Mouse (Mus musculus) limb, embryonic 11.5 days (tissue): Measurements from ENCODE around the gene Carmil1. TPM values are rescaled to one million over a fixed set of nuclear protein-coding genes. Genes with fewer than 3 reads are reported as not detected.

Source experiments
- ATAC-seq: fragments of 200-750 bp; cut with Nextera tagmentation; 2 replicates; pipeline ENCODE4 v1.8.0; 2017; ENCODE audit warnings: low read depth; ENCODE audit not compliant: insufficient number of reproducible peaks, low FRiP score, low TSS enrichment
- DNase-seq: peaks from one replicate; pipeline ENCODE4 v3.0.0-alpha.2; 2015; ENCODE audit warnings: low spot score
- H3K27ac ChIP-seq: fragments of 300-500 bp; sonication (generic); replicated peaks from 2 replicates; pipeline ENCODE4 v1.5.1; 2014; ENCODE audit warnings: low read depth, mild to moderate bottlenecking, low read length
- H3K27me3 ChIP-seq: fragments of 300-500 bp; sonication (generic); 2 replicates; pipeline ENCODE4 v1.6.1; 2014; ENCODE audit warnings: mild to moderate bottlenecking, low read length, mixed read lengths; ENCODE audit not compliant: control insufficient read depth, insufficient read depth
- H3K36me3 ChIP-seq: fragments of 300-500 bp; sonication (generic); 2 replicates; pipeline ENCODE4 v1.6.1; 2014; ENCODE audit warnings: mild to moderate bottlenecking, low read length, moderate library complexity, mixed read lengths; ENCODE audit not compliant: control insufficient read depth, insufficient read depth
- H3K4me1 ChIP-seq: fragments of 300-500 bp; sonication (generic); 2 replicates; pipeline ENCODE4 v1.6.1; 2014; ENCODE audit warnings: low read length, mixed read lengths; ENCODE audit not compliant: control insufficient read depth, insufficient read depth
- H3K4me2 ChIP-seq: fragments of 300-500 bp; sonication (generic); 2 replicates; pipeline ENCODE4 v1.6.1; 2014; ENCODE audit warnings: low read depth, mild to moderate bottlenecking, moderate library complexity; ENCODE audit not compliant: severe bottlenecking
- H3K4me3 ChIP-seq: fragments of 300-500 bp; sonication (generic); 2 replicates; pipeline ENCODE4 v1.5.1; 2014; ENCODE audit warnings: low read depth, low read length
- H3K9ac ChIP-seq: fragments of 300-500 bp; sonication (generic); 2 replicates; pipeline ENCODE4 v1.6.1; 2014; ENCODE audit warnings: mild to moderate bottlenecking, low read length
- H3K9me3 ChIP-seq: fragments of 300-500 bp; sonication (generic); 2 replicates; pipeline ENCODE4 v1.6.1; 2016; ENCODE audit warnings: low read length; ENCODE audit not compliant: control insufficient read depth
- WGBS: fragments of 180-500 bp; shearing (Covaris S2); extraction: QIAGEN DNeasy Blood & Tissue Kit; methylation state at CpG from one replicate; pipeline ENCODE4 v1.1.7; 2014; 5-methylcytosine and 5-hydroxymethylcytosine counted together
- polyA plus RNA-seq: library from polyadenylated mRNA; unstranded; fragments of >200 nt; fragmentation: Nextera tagmentation; extraction: Ambion mirVana; gene quantifications from 2 replicates; pipeline ENCODE4 v1.2.1, GENCODE M21; 2014

Carmil1 gene
- polyA plus RNA-seq, 1 experiment from 2014 or later = 29.4 TPM

DNA sequence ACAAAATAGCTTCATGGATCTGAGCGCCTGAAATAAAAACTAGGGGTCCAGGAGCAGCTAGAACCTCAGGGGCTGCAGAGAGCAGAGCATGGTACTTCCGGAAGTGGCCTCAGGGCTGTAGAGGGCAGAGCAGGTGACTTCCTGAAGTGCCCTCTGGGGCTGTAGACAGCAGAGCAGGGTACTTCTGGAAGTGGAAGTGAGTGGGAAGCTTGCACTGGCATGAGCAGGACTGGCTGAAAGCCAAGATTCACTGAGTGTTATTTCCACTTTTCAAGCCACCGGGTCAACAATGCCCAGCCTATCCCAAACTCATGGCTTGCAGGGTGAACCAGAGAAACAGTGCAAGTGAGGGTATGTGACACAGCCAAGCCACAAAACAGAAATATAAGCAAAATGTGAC lies 243.1 kb downstream of the Carmil1 start:
- H3K27ac ChIP-seq = no peak overlapping the region
- H3K9me3 ChIP-seq = no peaks in the 10 kb centered on the region
- no peak for DNase-seq
- WGBS = 89% methylated on average over 3 of the region's 3 CpGs
- no peak for ATAC-seq
- no peak overlapping the region for H3K4me2 ChIP-seq
- no peak overlapping the region for H3K9ac ChIP-seq
- no peak overlapping the region for H3K4me3 ChIP-seq
- H3K4me1 ChIP-seq = no peaks in the 10 kb centered on the region
- H3K36me3 ChIP-seq = no peaks in the 10 kb centered on the region
- H3K27me3 ChIP-seq = no peaks in the 10 kb centered on the region

DNA sequence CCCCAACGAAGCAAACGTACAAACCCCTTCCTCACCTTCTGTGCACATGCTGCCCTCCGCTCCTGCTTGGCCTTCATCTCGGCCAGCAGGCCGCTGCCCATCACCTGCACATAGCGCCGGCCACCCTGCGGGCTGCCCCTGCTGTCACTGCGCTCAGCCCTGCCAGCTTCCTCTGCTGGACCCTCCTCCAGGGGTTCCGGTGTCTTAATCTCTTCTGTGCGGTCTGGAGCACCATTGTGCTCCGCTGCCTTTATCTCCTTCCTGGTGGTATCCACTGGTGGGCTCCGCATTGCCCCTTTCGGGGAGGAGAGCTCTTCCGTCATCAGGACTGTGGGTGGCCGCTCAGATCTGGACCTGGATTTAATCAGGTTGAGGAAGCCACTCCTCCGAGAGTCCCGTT lies 244.4 kb downstream of the Carmil1 start:
- no peaks in the 10 kb centered on the region for H3K9me3 ChIP-seq
- no peak overlapping the region for H3K27ac ChIP-seq
- no peaks in the 10 kb centered on the region for H3K4me1 ChIP-seq
- no peak for DNase-seq
- H3K27me3 ChIP-seq = no peaks in the 10 kb centered on the region
- H3K9ac ChIP-seq = no peak overlapping the region
- H3K4me3 ChIP-seq = no peak overlapping the region
- H3K36me3 ChIP-seq = no peaks in the 10 kb centered on the region
- no peak overlapping the region for H3K4me2 ChIP-seq
- 82% methylated on average over 18 of the region's 18 CpGs for WGBS
- ATAC-seq = no peak

- Histone ChIP-seq H3K36me3 (no peaks in the 10 kb centered on the region), H3K27ac (no peak overlapping the region), H3K4me2 (no peak overlapping the region), H3K4me1 (no peaks in the 10 kb centered on the region), H3K9me3 (no peaks in the 10 kb centered on the region), H3K4me3 (no peak overlapping the region), H3K9ac (no peak overlapping the region), H3K27me3 (no peaks in the 10 kb centered on the region)
- WGBS = 67% methylated on average over 5 of the region's 5 CpGs
- ATAC-seq (no peak), DNase-seq (no peak)
Measured at GRCm38 (mm10) chr13:24027191-24028170, 253.1 kb downstream of the Carmil1 start.

DNA sequence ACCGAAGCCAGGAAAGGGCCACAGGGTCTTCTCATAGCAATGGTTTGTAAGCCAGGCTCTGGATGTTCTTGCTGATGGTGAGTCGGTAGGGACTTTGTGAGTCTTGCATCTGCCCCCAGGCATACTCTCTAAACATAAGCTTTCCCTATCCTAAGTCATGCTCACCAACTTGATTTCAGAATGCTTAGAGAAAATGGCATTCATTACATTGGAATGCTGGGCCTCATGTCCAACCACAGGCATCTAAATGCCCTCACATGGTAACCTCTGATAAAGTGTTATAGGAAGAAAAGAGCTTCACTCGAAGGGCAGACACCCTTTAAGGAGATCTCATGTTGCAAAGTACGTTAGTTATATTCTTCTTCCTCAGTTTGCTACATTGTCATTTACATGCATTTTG lies 262.1 kb downstream of the Carmil1 start:
- H3K9ac ChIP-seq = no peak overlapping the region
- no peaks in the 10 kb centered on the region for H3K27me3 ChIP-seq
- no peak overlapping the region for H3K4me2 ChIP-seq
- DNase-seq = no peak
- H3K4me3 ChIP-seq = no peak overlapping the region
- no peak overlapping the region for H3K27ac ChIP-seq
- no peak for ATAC-seq
- no peaks in the 10 kb centered on the region for H3K4me1 ChIP-seq
- H3K9me3 ChIP-seq = no peaks in the 10 kb centered on the region
- H3K36me3 ChIP-seq = no peaks in the 10 kb centered on the region
- 84% methylated on average over 4 of the region's 4 CpGs for WGBS

DNA sequence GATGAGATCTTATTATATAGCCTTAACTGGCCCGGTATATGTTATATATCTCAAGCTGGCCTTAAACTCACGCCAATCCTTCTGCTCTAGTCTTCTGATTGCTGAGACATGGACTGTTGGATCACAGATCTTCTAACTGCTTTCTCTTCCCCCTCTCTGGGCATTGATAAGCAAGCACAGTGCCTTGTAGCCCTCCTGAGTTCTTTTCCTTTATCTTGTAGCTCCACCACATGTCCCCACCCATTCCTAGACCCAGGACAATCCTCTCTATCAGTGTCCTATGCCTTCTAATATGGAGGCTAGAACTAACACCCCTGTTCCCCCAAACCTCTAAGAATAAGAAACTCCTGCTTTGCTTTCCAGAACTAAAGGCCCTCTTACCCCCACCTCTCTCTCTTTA lies 275.1 kb downstream of the Carmil1 start:
- Histone ChIP-seq H3K4me3 (no peak overlapping the region), H3K9me3 (no peaks in the 10 kb centered on the region), H3K4me1 (no peaks in the 10 kb centered on the region), H3K36me3 (no peaks in the 10 kb centered on the region), H3K27me3 (no peaks in the 10 kb centered on the region), H3K27ac (no peak overlapping the region), H3K4me2 (no peak overlapping the region), H3K9ac (no peak overlapping the region)
- ATAC-seq (no peak), DNase-seq (no peak)
- WGBS = 86% methylated on average over 2 of the region's 2 CpGs

- Histone ChIP-seq H3K36me3 (no peaks in the 10 kb centered on the region), H3K27me3 (no peaks in the 10 kb centered on the region), H3K27ac (no peak overlapping the region), H3K9ac (no peak overlapping the region), H3K4me1 (no peaks in the 10 kb centered on the region), H3K4me3 (no peak overlapping the region), H3K9me3 (no peaks in the 10 kb centered on the region), H3K4me2 (no peak overlapping the region)
- no peak for ATAC-seq
- 64% methylated on average over 2 of the region's 2 CpGs for WGBS
- no peak for DNase-seq
Measured at GRCm38 (mm10) chr13:24001797-24002196, 278.8 kb downstream of the Carmil1 start.

GRCm38 (mm10) chr13:24001081-24001480 lies 279.5 kb downstream of the Carmil1 start:
- Histone ChIP-seq H3K4me2 (no peak overlapping the region), H3K36me3 (no peaks in the 10 kb centered on the region), H3K9ac (no peak overlapping the region), H3K4me1 (no peaks in the 10 kb centered on the region), H3K4me3 (no peak overlapping the region), H3K27ac (no peak overlapping the region), H3K9me3 (no peaks in the 10 kb centered on the region), H3K27me3 (no peaks in the 10 kb centered on the region)
- ATAC-seq (no peak), DNase-seq (no peak)
- WGBS = 75% methylated on average over 2 of the region's 2 CpGs

- H3K4me2 ChIP-seq = no peak overlapping the region
- no peaks in the 10 kb centered on the region for H3K36me3 ChIP-seq
- WGBS = 67% methylated on average over 2 of the region's 2 CpGs
- H3K27ac ChIP-seq = no peak overlapping the region
- H3K9ac ChIP-seq = no peak overlapping the region
- no peaks in the 10 kb centered on the region for H3K4me1 ChIP-seq
- no peaks in the 10 kb centered on the region for H3K9me3 ChIP-seq
- 0 out of 2 replicates have a peak, but pooled peaks cover 3% of the 10 kb centered on the region for H3K27me3 ChIP-seq
- no peak overlapping the region for H3K4me3 ChIP-seq
- ATAC-seq = no peak
- DNase-seq = no peak
Measured at GRCm38 (mm10) chr13:23998826-23999225, 281.8 kb downstream of the Carmil1 start.
